In the genomic region with DNA sequence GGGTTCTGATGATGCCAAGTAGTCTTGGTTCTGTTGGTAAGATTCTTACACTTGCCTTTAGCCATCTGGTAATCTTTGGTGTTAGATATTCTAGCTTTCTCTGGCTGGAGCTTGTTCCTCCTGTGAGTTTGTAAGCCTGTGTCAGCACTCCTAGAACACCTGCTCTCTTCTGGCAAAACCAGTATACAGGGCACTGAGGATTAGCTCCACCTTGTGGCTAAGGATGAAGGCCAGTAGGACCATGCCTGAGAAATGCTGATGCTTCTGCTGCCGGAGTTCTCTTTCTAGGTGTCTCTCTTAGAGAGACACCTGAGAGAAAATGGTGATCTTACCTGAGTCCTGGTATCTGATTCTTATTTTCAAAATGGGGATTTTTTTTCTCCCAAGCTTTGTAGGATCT, we compare ENCODE assay signal across 9 mouse cellular contexts. TPM values are rescaled to one million over a fixed set of nuclear protein-coding genes. Genes with fewer than 3 reads are reported as not detected.
DNase-seq lines count a peak whose midpoint lies in the region.
"Had no signal": no experiment of that assay in that cellular context is flagged by ENCODE, and none has a peak within 500 bp of the region (broad histone marks: within the 10 kb centered on the region; RNA-seq: fewer than 3 reads in every experiment).

No protein-coding gene starts in this region.

- DNase-seq in embryo, embryonic 10 days (ENCODE audit: low spot score) = peak; percentile 14
- DNase-seq in embryo, embryonic 10.5 days (ENCODE audit: low spot score) = no peak
- peak; percentile 9 for DNase-seq in layer of hippocampus, adult 11-12 months (ENCODE audit: low spot score)
- no peak for DNase-seq in layer of hippocampus, postnatal 14 days (ENCODE audit: low spot score in 2 of 2)
- DNase-seq in 416B (ENCODE audit: low read depth) (peak; percentile 5), ZHBTc4 (ENCODE audit: low read depth, low spot score) (peak; percentile 21)
- no peak for DNase-seq in ovary, postnatal 10 days (ENCODE audit: low spot score)
- DNase-seq in gastrocnemius, adult 8-10 months (ENCODE audit: low spot score in 2 of 2) = no peak
- DNase-seq: liver, postnatal 0 days had no signal

RNA-seq across cellular contexts. Expression of a gene that starts 58.8 kb away (rescaled TPM):
- 1 to 10 TPM; 6.4 to 6.7 TPM for total RNA-seq in layer of hippocampus, postnatal 14 days (2021)
- not detected for total RNA-seq in gastrocnemius, adult 8-10 months (2022)

Comparison
In these comparisons a context has a peak if more than half of its experiments do, and no peak if none do; other contexts are left out.
1. DNase-seq: peak in embryo, embryonic 10 days (single experiment), layer of hippocampus, adult 11-12 months (single experiment), 416B (single experiment) and ZHBTc4 (single experiment); none in embryo, embryonic 10.5 days (single experiment), layer of hippocampus, postnatal 14 days (0 of 2), ovary, postnatal 10 days (single experiment) and gastrocnemius, adult 8-10 months (0 of 2).
2. RNA of a gene that starts 58.8 kb away (total RNA-seq): 6.4 to 6.7 TPM in layer of hippocampus, postnatal 14 days; not detected in gastrocnemius, adult 8-10 months; every median in the first group is over 4 times any median in the second.